Mouse (Mus musculus): ENCODE measurements at regions not wholly inside any gene's neighbourhood (a gene's known extent, or its start where the extent isn't known, plus 50 kb on each side); places are given as distances from the start of the nearest gene placed in this dataset.

DNA sequence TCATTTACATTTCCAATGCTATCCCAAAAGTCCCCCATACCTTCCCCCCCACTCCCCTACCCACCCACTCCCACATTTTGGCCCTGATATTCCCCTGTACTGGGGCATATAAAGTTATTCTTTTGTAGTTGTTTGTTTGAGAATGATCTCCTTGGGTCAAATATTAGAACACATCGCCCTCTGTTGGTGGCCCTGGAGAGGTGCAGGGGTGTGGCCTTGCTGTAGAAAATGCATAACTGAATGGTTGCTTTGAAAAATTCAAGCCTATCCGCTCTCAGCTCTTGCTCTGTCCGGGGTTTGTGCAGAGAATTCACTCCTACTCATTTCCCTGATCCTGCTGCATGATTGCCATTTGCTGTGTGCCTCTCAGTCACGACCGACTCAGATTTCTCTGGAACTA lies 336.4 kb upstream of the Epha6 start:
- no peak for TF ChIP-seq CHD2 (IDR thresholded peaks at IDR 0.05; ENCODE audit: low read depth, low read length)
- TF ChIP-seq ZNF384 (IDR thresholded peaks at IDR 0.05; ENCODE audit: low read depth, low read length) = no peak
- TF ChIP-seq MAFK (IDR thresholded peaks at IDR 0.05; ENCODE audit: insufficient read depth, low read depth, low read length) = no peak
- no peak for TF ChIP-seq ZC3H11A (IDR thresholded peaks at IDR 0.05; ENCODE audit: borderline replicate concordance, low read depth, low read length)
- TF ChIP-seq HCFC1 (IDR thresholded peaks at IDR 0.05; ENCODE audit: borderline replicate concordance, insufficient read depth, low read length) = no peak
- no peak overlapping the region for H3K9ac ChIP-seq (ENCODE audit: insufficient read depth, low read depth, low read length, poor library complexity, severe bottlenecking)
- in situ Hi-C loops (cut with MboI; ENCODE audit: low sequenced_read_pairs in 2 of 2, unreplicated experiment in 2 of 2) = no loop called here
- H3K4me3 ChIP-seq (ENCODE audit: insufficient read depth in 1 of 2, low read depth in 1 of 2, low read length in 2 of 2, poor library complexity in 1 of 2, severe bottlenecking in 1 of 2) = no peak overlapping the region
- no peaks in the 10 kb centered on the region for H3K4me1 ChIP-seq (ENCODE audit: control insufficient read depth in 2 of 2, insufficient read depth in 2 of 2, low read length in 2 of 2, poor library complexity in 1 of 2)
- H3K27ac ChIP-seq (ENCODE audit: insufficient read depth, low read depth, low read length, poor library complexity, severe bottlenecking) = no peak overlapping the region
- no peaks in the 10 kb centered on the region for H3K9me3 ChIP-seq (ENCODE audit: control insufficient read depth, insufficient read depth, low read depth, low read length)
- DNase-seq (ENCODE audit: low read depth, low spot score) = peak; percentile 26
- H3K36me3 ChIP-seq (ENCODE audit: control insufficient read depth, insufficient read depth, low read length, poor library complexity, severe bottlenecking) = no peaks in the 10 kb centered on the region

Data from ES-E14 (cell line).